Mouse (Mus musculus) heart, postnatal 4 days (tissue): ENCODE results near the gene Samd4. TPM values are rescaled to one million over a fixed set of nuclear protein-coding genes. Genes with fewer than 3 reads are reported as not detected.

Source experiments
- DNase-seq: peaks from one replicate; pipeline ENCODE4 v3.0.0; 2021
- total RNA-seq, 2 experiments: library from RNA; stranded (reverse); gene quantifications; 2 replicates each; pipeline ENCODE4 v1.2.3; 2021

Samd4 gene
- total RNA-seq, 2 experiments from 2014 or later = 76.5 to 84.4 TPM

DNA sequence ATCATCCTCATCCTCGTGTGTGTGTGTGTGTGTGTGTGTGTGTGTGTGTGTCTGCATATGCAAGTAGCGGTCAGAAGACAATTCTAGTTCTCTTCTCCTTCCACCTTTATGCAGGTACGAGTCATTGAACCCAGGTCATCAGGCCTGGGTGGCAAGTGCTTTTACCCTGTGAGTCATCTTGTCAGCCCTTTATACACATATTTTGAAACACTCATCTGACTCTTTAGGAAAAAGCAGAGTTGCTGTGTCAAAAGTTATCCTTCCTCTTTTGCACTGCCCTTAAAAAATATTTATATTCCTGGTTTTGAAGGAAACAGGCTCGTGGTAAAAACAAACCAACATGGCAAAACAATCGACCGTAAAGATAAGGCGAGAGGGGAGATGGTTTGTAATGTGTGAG, 29.8 kb downstream of the Samd4 start:
- no peak for DNase-seq

GRCm38 (mm10) chr14:46914356-46914755, 31.7 kb downstream of the Samd4 start:
- DNase-seq = no peak

DNA sequence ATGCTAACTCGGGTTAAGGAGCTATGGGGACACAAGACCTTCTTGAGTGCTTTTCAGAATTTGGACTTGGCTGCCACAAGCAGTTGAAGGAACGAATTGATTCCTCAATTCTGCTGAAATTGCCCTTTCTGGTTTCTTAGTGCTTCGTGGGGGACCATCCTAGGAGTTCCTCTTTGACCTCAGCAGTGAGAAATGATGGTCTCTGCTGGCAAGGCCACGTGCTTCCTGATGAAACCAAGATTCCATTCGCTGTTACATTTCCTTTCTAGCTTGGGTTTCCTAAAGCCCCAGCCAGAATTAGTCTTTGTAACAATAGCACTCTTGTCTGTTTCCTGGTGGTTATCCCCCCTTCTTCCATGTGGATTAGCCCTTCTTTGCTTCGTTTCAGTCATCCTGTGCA, 32.9 kb downstream of the Samd4 start:
- DNase-seq = no peak

GRCm38 (mm10) chr14:46916581-46916980, 33.9 kb downstream of the Samd4 start:
- DNase-seq = no peak

GRCm38 (mm10) chr14:46917136-46917535, 34.5 kb downstream of the Samd4 start:
- DNase-seq = no peak

DNA sequence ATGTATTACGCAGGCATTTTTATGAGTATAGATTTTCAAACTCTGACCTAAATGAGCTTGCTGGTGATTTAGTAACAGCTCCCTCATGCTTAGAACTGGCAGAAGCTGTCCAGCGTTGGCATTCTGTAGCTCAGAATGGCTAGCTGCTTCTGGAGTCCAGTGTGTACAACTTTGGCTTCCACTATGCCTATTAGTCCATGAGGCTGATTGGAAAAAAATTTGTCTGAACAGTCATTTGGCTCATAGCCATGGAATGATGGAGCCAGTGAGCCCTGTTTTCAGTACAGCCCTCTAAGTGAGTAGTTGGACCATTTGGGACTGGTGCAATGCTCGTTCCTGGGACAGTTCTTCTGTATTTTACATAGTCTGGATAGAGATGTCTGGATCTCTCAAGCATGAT, 34.9 kb downstream of the Samd4 start:
- DNase-seq = no peak

- no peak for DNase-seq
Observed at GRCm38 (mm10) chr14:46920496-46920895, 37.8 kb downstream of the Samd4 start.

DNA sequence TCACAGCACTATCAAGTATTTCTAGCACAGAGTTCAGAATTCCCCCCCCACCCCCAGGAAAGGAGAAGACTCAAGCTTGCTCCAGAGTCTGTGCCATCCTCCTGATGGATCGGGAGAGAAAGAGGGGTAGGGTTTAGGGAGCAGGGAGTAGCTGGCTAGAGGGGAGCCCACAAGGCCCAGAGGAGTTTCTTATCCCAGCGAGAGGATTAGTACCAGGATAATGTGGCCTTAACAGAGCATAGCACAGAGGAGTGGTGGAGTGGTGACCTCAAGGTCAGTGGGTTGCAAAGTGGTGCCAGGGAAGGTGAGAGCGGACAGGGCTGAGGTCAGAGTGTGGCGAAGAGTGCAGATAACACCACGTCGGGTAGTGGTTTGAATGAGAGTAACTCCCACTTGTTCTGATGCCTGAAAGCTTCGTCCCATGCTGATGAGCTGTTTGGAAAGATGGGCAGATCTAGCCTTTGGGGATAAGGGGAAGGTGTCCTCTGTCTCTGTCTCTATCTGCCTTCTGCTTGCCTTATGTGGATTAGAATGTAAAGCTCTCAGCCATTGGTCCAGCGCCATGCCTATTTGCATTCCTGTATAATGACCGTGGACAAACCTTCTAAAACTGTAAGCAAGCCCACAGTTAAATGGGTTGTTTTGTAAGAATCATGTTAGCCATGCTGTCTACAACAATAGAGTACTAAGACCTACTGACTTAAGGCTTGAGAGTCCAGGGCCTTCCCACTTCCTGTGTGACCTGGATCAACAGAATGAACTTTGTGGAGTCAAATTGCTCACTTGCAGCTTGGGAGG, 38.7 kb downstream of the Samd4 start:
- no peak for DNase-seq

- DNase-seq = peak; percentile 44
Observed at GRCm38 (mm10) chr14:46923931-46924330, 41.3 kb downstream of the Samd4 start.

DNA sequence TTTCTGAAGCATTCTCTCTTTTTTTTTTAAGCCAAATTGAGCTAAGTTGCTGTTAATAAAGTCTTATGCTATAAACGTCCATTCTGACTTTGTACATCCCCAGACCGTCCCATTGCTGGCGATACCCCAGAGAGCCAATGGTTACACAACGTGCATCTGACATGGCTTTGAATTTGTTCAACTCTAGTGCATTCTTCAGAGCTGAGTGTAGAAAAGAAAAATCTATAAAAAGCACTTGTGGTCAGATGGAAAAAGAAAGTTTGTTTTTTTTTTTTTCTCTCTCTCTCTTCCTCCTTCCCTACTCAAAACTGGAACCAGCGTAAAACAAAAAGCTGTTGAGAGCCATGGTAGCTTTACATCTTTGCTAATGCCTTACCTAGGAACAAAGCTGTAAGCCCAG, 41.8 kb downstream of the Samd4 start:
- DNase-seq = no peak

DNA sequence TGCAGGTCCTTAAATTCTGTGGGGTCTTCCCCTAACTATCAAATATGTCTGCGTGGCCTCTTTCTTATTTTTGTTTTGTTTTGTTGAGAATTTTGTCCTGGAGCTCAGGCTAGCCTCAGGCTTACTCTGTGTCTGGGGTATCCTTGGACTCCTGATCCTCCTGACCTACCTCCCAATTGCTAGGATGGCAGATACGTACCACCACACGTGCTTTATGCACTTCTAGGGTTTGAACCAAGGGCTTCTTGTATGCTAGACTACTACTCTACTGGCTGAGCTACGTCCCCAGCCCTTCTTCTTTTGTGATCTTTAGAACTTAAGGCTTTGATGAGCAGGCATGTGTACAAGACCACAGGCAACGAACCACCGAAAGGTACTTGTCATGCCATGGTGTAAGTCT, 45.9 kb downstream of the Samd4 start:
- DNase-seq = no peak

GRCm38 (mm10) chr14:46932121-46932520, 49.5 kb downstream of the Samd4 start:
- DNase-seq = no peak

- DNase-seq = no peak
Observed at GRCm38 (mm10) chr14:46932708-46933107, 50.1 kb downstream of the Samd4 start.

DNA sequence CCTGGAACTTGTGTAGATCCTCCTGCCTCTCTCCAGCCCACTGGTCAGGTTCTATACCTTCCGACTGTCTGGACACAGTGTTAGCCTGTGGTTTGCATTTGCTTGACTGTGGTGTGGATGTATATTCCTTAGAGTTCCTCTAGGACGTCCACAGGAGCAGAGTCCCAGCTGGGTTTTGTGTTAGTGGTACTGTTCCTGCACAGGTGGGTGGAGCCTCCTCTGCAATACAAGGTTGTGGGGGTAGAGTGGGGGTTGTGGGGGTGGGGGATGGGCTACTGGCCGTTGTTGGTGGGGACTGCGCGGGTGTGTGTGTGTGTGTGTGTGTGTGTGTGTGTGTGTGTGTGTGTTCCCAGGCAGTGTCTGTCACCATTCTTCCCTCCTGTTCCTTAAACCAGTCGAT, 58.4 kb downstream of the Samd4 start:
- DNase-seq = peak; percentile 19

GRCm38 (mm10) chr14:46941896-46942812, 59.5 kb downstream of the Samd4 start:
- peak; percentile 77 for DNase-seq

DNA sequence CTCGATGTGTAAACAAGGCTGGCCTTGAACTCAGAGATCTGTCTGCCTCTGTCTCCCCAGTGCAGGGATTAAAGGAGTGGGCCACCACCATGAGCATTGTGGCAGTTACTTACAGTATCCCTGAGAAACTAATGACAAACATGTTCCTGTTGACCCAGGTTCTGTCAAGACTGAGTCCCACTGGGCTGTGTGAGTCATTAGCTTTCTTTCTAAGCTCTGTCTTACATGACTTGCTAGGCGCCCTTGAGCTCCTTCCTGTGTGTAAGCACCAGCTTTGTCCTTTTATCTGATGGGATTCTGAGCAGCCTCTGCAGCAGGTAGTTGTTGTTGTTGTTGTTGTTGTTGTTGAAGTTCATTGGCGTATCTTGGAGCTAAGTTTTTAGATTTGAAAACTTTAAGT, 61.8 kb downstream of the Samd4 start:
- no peak for DNase-seq

DNA sequence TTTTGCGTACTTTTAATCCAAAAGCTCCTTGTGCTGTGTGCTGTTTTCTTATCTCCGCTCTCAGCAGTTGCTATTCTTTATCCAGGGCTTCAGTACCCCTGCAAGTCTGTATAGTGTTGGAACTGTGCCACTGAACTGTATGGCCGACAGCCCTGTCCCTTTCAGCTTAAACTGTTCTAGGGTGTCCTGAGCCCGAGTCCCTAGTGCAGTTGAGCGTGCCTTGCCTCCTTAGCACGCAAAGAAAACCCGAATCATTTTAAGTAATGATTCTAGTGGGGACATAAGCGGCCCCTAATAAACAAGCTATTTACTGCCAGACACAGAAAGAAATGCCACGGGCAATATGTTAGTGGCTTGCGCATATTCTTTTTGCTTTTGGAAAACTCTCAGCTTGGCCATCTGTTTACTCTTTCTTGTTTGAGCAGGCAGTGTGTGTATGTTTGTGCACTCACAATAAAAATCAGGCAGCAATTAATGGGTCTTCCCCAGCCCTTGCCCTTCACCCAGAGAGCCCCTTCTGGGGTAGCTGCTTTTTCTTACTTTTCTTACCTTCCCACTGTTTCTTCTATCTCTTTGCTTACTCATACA, 63.3 kb downstream of the Samd4 start:
- DNase-seq = no peak

GRCm38 (mm10) chr14:46947644-46948043, 65.0 kb downstream of the Samd4 start:
- DNase-seq = no peak

DNA sequence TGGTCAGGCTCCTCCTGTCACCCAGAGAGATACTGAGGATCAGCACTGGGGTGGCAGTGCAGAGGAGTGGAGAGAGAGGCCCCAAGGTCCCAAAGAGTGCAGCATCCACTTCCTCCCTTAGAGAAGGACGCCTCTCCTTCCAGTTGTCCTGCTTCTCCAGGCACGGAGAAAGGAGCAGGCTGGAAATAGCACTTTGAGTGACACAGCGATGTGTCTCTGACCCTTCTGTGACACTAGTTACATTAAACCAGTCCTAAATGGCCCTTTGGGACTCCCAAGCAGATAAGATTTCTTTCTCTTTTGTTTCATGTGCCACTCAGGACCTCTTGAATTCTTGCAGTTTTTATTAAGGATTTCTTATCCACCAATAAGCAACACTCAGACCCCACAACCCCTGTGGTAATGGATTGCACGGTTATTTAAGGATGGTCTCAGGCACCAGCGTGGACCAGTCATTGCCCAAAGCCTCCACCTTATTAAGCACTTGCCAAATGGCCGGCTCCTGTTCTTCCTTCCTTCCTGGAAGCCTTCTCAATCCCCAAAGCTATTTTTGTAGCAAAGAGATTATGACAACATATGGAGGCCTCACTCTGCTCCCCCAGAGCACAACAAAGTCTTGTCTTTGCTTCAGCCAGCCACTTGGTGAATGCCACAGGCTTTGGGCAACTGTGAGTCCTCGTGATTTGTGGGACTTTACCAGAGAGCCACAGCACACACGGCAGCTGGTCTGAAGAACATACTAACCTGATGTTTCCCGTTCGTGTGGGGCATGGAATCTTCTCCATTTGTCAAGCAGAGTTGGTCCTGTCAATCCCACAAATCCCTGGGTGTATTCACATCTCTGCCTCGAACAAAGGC, 68.1 kb downstream of the Samd4 start:
- DNase-seq = no peak

DNA sequence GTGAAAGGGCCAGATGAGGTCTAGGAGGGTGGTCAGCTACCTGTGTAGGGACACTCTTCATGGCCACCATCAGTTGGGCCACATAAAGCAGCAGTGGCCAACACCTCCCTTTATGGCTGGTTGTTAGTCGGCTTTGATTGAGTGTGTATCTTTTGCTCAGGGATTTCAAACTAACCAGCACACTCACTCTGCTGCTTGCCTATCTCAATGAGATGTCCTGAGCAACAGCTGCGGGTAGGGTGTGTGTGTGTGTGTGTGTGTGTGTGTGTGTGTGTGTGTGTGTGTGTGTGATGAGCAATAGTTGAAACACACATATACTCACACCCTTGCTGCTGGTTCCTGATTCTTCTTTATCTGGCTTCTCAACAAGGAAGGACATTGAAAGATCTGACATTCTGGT, 69.6 kb downstream of the Samd4 start:
- DNase-seq = no peak

DNA sequence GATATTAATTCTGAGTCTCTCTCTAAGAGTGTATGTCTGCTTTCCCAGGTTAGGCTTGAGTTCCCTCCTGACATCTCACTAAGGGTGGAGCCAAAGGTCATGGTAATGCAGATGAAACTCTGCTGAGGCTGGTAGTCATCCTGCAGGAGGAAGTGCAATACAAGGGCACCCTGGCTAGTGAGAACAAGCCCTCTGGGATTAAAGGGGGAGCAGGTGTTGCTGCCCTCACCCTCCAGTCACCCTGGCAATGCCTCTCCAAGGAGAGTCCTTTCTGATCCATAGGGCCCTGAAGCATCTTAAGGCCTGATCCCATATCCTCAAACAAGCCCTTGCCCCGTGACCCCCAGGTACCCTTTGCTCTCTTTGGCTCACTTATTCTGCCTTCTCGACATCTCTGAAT, 72.5 kb downstream of the Samd4 start:
- DNase-seq = no peak

- DNase-seq = no peak
Observed at GRCm38 (mm10) chr14:46955574-46956043, 73.0 kb downstream of the Samd4 start.
